Mouse (Mus musculus): ENCODE data around the gene Cmip. TPM values are rescaled to one million over a fixed set of nuclear protein-coding genes. Genes with fewer than 3 reads are reported as not detected.

The Cmip gene
- polyA plus RNA-seq, 1 experiment: 64.9 TPM

DNA sequence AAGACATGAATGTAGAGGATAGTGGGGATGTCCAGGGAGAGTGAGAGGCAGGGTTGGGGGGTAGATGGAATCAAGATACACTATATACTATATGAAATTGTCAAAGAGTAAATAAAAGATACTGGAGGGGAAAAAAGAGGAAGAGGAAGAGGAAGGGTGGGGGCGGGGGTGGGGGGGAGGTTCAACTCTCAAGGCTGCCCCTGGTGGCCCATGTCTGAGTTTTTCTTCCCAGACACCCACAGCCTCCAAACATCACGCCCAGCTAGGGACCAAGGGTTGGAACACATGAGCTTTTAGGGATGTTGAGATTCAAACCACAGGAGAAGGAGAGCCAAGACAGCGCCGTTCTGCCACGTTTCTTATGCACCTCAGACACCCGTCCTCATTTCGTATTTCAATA is 23.7 kb upstream of the Cmip start:
- Histone ChIP-seq H3K4me1 (ENCODE audit: control insufficient read depth, insufficient read depth, low read length) (no peaks in the 10 kb centered on the region), H3K4me3 (replicated peaks; ENCODE audit: insufficient read depth, low read depth, low read length) (no peak overlapping the region), H3K27ac (ENCODE audit: insufficient read depth, low read length) (no peak overlapping the region), H3K27me3 (ENCODE audit: control insufficient read depth, insufficient read depth, low read length) (no peaks in the 10 kb centered on the region)
- TF ChIP-seq CTCF (IDR thresholded peaks at IDR 0.05; ENCODE audit: borderline replicate concordance, insufficient read depth, low read depth, low read length): no peak
- TF ChIP-seq POLR2A (IDR thresholded peaks at IDR 0.05; ENCODE audit: borderline replicate concordance, insufficient read depth, low read length): no peak
- WGBS: 88% methylated on average over 7 of the region's 7 CpGs
- DNase-seq: no peak

DNA sequence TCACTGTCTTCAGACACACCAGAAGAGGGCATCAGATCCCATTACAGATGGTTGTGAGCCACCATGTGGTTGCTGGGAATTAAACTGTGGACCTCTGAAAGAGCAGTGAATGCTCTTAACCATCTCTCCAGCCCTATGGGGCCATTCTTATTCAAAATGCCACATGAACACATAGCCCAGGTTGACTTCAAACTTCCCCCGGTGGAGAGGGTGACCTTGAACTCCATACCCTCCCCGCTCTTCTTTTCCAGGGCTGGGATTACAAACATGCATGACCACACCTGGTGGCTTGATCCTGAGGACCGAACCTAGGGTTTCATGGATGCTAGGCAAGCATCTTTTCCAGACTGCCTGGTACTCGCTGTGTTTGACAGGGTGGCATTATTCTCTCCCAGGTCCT is 20.3 kb upstream of the Cmip start:
- H3K27ac ChIP-seq (ENCODE audit: insufficient read depth, low read length): no peak overlapping the region
- WGBS: 96% methylated on average over 4 of the region's 4 CpGs
- no peak for TF ChIP-seq POLR2A (IDR thresholded peaks at IDR 0.05; ENCODE audit: borderline replicate concordance, insufficient read depth, low read length)
- no peak for TF ChIP-seq CTCF (IDR thresholded peaks at IDR 0.05; ENCODE audit: borderline replicate concordance, insufficient read depth, low read depth, low read length)
- H3K4me1 ChIP-seq (ENCODE audit: control insufficient read depth, insufficient read depth, low read length): no peaks in the 10 kb centered on the region
- no peak for DNase-seq
- no peak overlapping the region for H3K4me3 ChIP-seq (replicated peaks; ENCODE audit: insufficient read depth, low read depth, low read length)
- no peaks in the 10 kb centered on the region for H3K27me3 ChIP-seq (ENCODE audit: control insufficient read depth, insufficient read depth, low read length)

DNA sequence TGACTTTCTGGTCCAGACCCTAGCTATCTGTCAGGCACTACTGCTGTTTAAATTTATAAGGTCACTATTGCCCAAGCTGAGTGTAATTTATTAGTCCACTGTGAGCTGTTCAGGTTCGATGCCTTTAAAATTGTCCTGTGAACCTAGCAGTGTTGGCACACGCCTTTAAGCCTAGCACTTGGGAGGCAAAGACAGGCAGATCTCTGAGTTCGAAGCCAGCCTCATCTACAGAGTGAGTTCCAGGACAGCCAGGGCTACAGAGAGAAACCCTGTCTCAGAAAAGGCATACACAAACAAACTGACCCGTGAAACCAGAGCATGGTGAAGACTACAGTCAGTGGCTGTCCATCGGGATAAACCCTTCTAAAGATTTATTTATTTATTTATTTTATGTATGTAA is 16.5 kb upstream of the Cmip start:
- 96% methylated on average over 5 of the region's 5 CpGs for WGBS
- Histone ChIP-seq H3K4me1 (ENCODE audit: control insufficient read depth, insufficient read depth, low read length) (no peaks in the 10 kb centered on the region), H3K27ac (ENCODE audit: insufficient read depth, low read length) (no peak overlapping the region), H3K27me3 (ENCODE audit: control insufficient read depth, insufficient read depth, low read length) (no peaks in the 10 kb centered on the region), H3K4me3 (replicated peaks; ENCODE audit: insufficient read depth, low read depth, low read length) (no peak overlapping the region)
- DNase-seq: no peak
- no peak for TF ChIP-seq POLR2A (IDR thresholded peaks at IDR 0.05; ENCODE audit: borderline replicate concordance, insufficient read depth, low read length)
- TF ChIP-seq CTCF (IDR thresholded peaks at IDR 0.05; ENCODE audit: borderline replicate concordance, insufficient read depth, low read depth, low read length): no peak

DNA sequence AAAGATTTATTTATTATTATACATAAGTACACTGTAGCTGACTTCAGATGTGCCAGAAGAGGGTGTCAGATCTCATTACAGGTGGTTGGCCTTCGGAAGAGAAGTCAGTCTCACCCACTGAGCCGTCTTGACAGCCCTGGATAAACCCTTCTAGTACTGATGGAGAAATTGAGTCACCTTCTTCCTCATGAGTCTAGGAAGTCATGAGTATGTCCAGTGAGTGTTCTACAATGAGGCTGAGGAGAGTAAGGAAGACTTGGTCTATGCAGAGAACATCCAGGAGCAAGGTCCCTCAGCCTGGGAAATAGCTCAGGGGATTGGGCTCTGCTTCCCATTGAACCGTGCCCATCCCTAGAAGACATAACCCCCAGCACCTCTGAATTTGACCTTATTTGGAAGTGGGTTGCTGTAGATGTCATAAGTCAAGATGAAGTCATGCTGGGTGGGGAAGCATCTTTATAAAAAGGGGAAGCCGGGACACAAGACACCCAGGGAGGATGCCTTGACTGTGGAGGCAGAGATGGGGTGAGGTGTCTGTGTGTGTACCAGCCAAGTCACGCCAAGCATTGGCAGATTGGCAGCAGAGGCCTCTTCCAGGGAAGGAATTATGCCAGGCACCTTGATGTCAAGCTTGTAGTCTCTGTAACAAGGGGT is 15.9 kb upstream of the Cmip start:
- no peaks in the 10 kb centered on the region for H3K4me1 ChIP-seq (ENCODE audit: control insufficient read depth, insufficient read depth, low read length)
- H3K4me3 ChIP-seq (replicated peaks; ENCODE audit: insufficient read depth, low read depth, low read length): no peak overlapping the region
- no peak for DNase-seq
- H3K27me3 ChIP-seq (ENCODE audit: control insufficient read depth, insufficient read depth, low read length): no peaks in the 10 kb centered on the region
- no peak overlapping the region for H3K27ac ChIP-seq (ENCODE audit: insufficient read depth, low read length)
- TF ChIP-seq POLR2A (IDR thresholded peaks at IDR 0.05; ENCODE audit: borderline replicate concordance, insufficient read depth, low read length): no peak
- TF ChIP-seq CTCF (IDR thresholded peaks at IDR 0.05; ENCODE audit: borderline replicate concordance, insufficient read depth, low read depth, low read length): no peak
- 78% methylated on average over 5 of the region's 5 CpGs for WGBS

DNA sequence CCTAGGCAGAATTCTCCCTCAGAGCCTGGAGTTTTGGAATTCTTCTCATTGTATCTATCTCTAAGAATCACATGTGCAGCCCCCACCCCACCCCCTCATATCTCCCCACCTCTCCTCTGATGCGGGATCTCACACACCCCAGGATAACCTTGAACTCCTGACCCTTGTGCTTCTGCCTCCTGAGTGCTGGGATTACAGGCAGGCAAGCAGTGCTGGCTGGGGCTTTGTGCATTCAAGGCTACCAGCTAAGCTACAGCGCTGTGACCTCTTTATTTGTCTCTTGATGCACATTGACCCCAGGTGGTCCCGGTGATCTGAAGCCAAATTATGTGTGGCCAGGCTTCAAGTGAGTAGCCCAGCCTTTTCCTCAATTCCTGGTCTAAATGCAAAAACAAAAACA is 15.0 kb upstream of the Cmip start:
- Histone ChIP-seq H3K4me3 (replicated peaks; ENCODE audit: insufficient read depth, low read depth, low read length) (no peak overlapping the region), H3K4me1 (ENCODE audit: control insufficient read depth, insufficient read depth, low read length) (no peaks in the 10 kb centered on the region), H3K27me3 (ENCODE audit: control insufficient read depth, insufficient read depth, low read length) (no peaks in the 10 kb centered on the region), H3K27ac (ENCODE audit: insufficient read depth, low read length) (no peak overlapping the region)
- no peak for DNase-seq
- WGBS: 23% methylated on average over 3 of the region's 3 CpGs
- no peak for TF ChIP-seq POLR2A (IDR thresholded peaks at IDR 0.05; ENCODE audit: borderline replicate concordance, insufficient read depth, low read length)
- no peak for TF ChIP-seq CTCF (IDR thresholded peaks at IDR 0.05; ENCODE audit: borderline replicate concordance, insufficient read depth, low read depth, low read length)

DNA sequence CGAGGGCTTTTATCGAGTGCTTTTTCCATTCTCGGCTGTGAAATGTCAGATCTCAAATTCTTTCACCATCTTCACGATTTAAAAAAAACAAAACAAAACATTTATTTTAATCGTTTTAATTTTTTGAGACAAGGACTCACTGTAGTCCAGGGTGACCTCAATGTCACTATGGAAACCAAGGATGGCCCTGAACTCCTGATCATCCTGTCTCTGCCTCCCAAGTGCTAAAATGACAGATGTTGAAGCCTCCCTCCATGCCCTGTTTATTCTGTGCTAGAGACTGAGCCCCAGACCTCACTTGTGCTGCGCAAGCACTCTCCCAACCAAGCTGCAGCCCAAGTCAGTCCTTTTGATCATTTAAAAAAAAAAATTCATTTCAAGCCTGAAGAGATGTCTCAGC is 14.6 kb upstream of the Cmip start:
- no peak for DNase-seq
- 77% methylated on average over 6 of the region's 6 CpGs for WGBS
- no peaks in the 10 kb centered on the region for H3K4me1 ChIP-seq (ENCODE audit: control insufficient read depth, insufficient read depth, low read length)
- TF ChIP-seq POLR2A (IDR thresholded peaks at IDR 0.05; ENCODE audit: borderline replicate concordance, insufficient read depth, low read length): no peak
- no peak for TF ChIP-seq CTCF (IDR thresholded peaks at IDR 0.05; ENCODE audit: borderline replicate concordance, insufficient read depth, low read depth, low read length)
- H3K27ac ChIP-seq (ENCODE audit: insufficient read depth, low read length): no peak overlapping the region
- no peak overlapping the region for H3K4me3 ChIP-seq (replicated peaks; ENCODE audit: insufficient read depth, low read depth, low read length)
- H3K27me3 ChIP-seq (ENCODE audit: control insufficient read depth, insufficient read depth, low read length): no peaks in the 10 kb centered on the region

DNA sequence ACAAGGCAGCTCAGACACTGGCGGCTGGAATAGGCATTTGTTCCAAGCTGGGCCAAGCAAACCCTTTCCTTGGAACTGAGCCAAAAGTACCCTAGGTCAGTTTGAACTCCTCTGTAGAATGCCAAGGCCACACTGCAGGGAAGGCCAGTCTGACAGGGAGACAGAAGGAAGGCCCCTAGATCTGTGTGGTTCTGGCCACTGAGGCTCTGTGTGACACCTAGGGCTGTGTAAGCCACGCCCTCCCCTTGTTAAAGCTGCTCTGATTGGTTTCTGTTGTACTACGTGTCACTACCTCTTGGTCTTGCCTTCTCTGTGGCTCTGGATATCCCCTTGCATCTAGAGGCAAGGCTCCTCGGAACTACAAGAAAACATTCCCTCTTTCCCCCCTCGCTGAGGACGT is 12.3 kb upstream of the Cmip start:
- 57% methylated on average over 6 of the region's 6 CpGs for WGBS
- Histone ChIP-seq H3K4me3 (replicated peaks; ENCODE audit: insufficient read depth, low read depth, low read length) (no peak overlapping the region), H3K4me1 (ENCODE audit: control insufficient read depth, insufficient read depth, low read length) (no peaks in the 10 kb centered on the region), H3K27ac (ENCODE audit: insufficient read depth, low read length) (no peak overlapping the region), H3K27me3 (ENCODE audit: control insufficient read depth, insufficient read depth, low read length) (no peaks in the 10 kb centered on the region)
- TF ChIP-seq POLR2A (IDR thresholded peaks at IDR 0.05; ENCODE audit: borderline replicate concordance, insufficient read depth, low read length): no peak
- no peak for TF ChIP-seq CTCF (IDR thresholded peaks at IDR 0.05; ENCODE audit: borderline replicate concordance, insufficient read depth, low read depth, low read length)
- no peak for DNase-seq

DNA sequence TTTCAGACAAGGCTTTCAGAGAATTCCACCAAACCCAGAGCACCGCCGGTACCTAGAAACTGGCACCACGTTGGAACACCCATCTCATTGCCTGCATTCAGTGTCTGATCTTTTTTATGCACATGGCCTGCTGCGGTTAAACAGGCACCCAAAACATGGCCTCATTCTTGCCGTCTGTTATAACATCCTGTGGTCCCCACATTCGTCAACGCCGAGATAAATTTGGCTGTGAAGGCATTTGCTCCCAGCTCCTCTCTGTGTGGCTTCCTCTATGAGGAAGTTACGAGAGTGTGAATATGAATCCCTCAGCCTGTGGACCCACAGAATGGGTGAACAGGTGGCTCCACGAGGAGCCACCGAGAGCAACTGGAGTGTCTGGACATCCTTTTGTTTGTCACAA is 8.5 kb upstream of the Cmip start:
- H3K4me3 ChIP-seq (replicated peaks; ENCODE audit: insufficient read depth, low read depth, low read length): no peak overlapping the region
- 87% methylated on average over 11 of the region's 11 CpGs for WGBS

More for the DNA sequence above, 8.5 kb upstream of the Cmip start:
- no peaks in the 10 kb centered on the region for H3K27me3 ChIP-seq (ENCODE audit: control insufficient read depth, insufficient read depth, low read length)
- no peaks in the 10 kb centered on the region for H3K4me1 ChIP-seq (ENCODE audit: control insufficient read depth, insufficient read depth, low read length)
- no peak for TF ChIP-seq CTCF (IDR thresholded peaks at IDR 0.05; ENCODE audit: borderline replicate concordance, insufficient read depth, low read depth, low read length)
- no peak for TF ChIP-seq POLR2A (IDR thresholded peaks at IDR 0.05; ENCODE audit: borderline replicate concordance, insufficient read depth, low read length)
- no peak overlapping the region for H3K27ac ChIP-seq (ENCODE audit: insufficient read depth, low read length)
- DNase-seq: no peak

Data from cerebellum, adult 2 months (tissue).